Mouse (Mus musculus): ENCODE data around the gene Lysmd1. TPM values are rescaled to one million over a fixed set of nuclear protein-coding genes. Genes with fewer than 3 reads are reported as not detected.

The Lysmd1 gene
- polyA plus RNA-seq, 1 experiment from 2014 or later = 46.6 TPM

GRCm38 (mm10) chr3:95141952-95142616 is 8.2 kb downstream of the Lysmd1 start, which contains the start of gene Tnfaip8l2:
TSS of gene Tnfaip8l2 (minus strand) at chr3:95142360.
- Histone ChIP-seq H3K4me2 (ENCODE audit: low read length) (no peak within 1 kb of the TSS), H3K4me3 (replicated peaks; ENCODE audit: low read length) (no peak within 1 kb of the TSS), H3K27me3 (replicated peaks; ENCODE audit: control insufficient read depth, insufficient read depth, low read length) (no peaks in the 10 kb centered on the region), H3K9ac (replicated peaks; ENCODE audit: low read depth, low read length) (no peak within 1 kb of the TSS), H3K27ac (ENCODE audit: low read length) (no peak within 1 kb of the TSS), H3K36me3 (ENCODE audit: control insufficient read depth, insufficient read depth) (peaks cover 9% of the 10 kb centered on the region), H3K4me1 (replicated peaks; ENCODE audit: control insufficient read depth, insufficient read depth, low read length) (no peaks in the 10 kb centered on the region), H3K9me3 (ENCODE audit: control insufficient read depth, low read length) (no peaks in the 10 kb centered on the region)
- WGBS = 85% methylated on average over 10 of the region's 10 CpGs
- ATAC-seq = 0 out of 2 replicates have a peak, but pooled peaks have one; percentile 11

- Histone ChIP-seq H3K27me3 (replicated peaks; ENCODE audit: control insufficient read depth, insufficient read depth, low read length) (no peaks in the 10 kb centered on the region), H3K4me2 (ENCODE audit: low read length) (no peak overlapping the region), H3K9me3 (ENCODE audit: control insufficient read depth, low read length) (no peaks in the 10 kb centered on the region), H3K27ac (ENCODE audit: low read length) (no peak overlapping the region), H3K36me3 (ENCODE audit: control insufficient read depth, insufficient read depth) (peaks cover 9% of the 10 kb centered on the region), H3K4me1 (replicated peaks; ENCODE audit: control insufficient read depth, insufficient read depth, low read length) (no peaks in the 10 kb centered on the region), H3K9ac (replicated peaks; ENCODE audit: low read depth, low read length) (no peak overlapping the region), H3K4me3 (replicated peaks; ENCODE audit: low read length) (no peak overlapping the region)
- peak; percentile 85 for ATAC-seq
- 9% methylated on average over 5 of the region's 5 CpGs for WGBS
Measured at GRCm38 (mm10) chr3:95142617-95143011, 8.7 kb downstream of the Lysmd1 start.

GRCm38 (mm10) chr3:95147924-95148323 is 14.0 kb downstream of the Lysmd1 start:
- no peaks in the 10 kb centered on the region for H3K36me3 ChIP-seq (ENCODE audit: control insufficient read depth, insufficient read depth)
- 64% methylated on average over 3 of the region's 3 CpGs for WGBS
- H3K9ac ChIP-seq (replicated peaks; ENCODE audit: low read depth, low read length) = no peak overlapping the region
- no peaks in the 10 kb centered on the region for H3K9me3 ChIP-seq (ENCODE audit: control insufficient read depth, low read length)
- no peak overlapping the region for H3K4me2 ChIP-seq (ENCODE audit: low read length)
- ATAC-seq = no peak
- H3K27ac ChIP-seq (ENCODE audit: low read length) = no peak overlapping the region
- no peaks in the 10 kb centered on the region for H3K27me3 ChIP-seq (replicated peaks; ENCODE audit: control insufficient read depth, insufficient read depth, low read length)
- no peak overlapping the region for H3K4me3 ChIP-seq (replicated peaks; ENCODE audit: low read length)
- H3K4me1 ChIP-seq (replicated peaks; ENCODE audit: control insufficient read depth, insufficient read depth, low read length) = no peaks in the 10 kb centered on the region

GRCm38 (mm10) chr3:95153874-95154273 is 20.0 kb downstream of the Lysmd1 start:
- H3K4me1 ChIP-seq (replicated peaks; ENCODE audit: control insufficient read depth, insufficient read depth, low read length) = no peaks in the 10 kb centered on the region
- no peaks in the 10 kb centered on the region for H3K27me3 ChIP-seq (replicated peaks; ENCODE audit: control insufficient read depth, insufficient read depth, low read length)
- no peak overlapping the region for H3K27ac ChIP-seq (ENCODE audit: low read length)
- H3K4me3 ChIP-seq (replicated peaks; ENCODE audit: low read length) = no peak overlapping the region
- no peak for ATAC-seq
- no peak overlapping the region for H3K9ac ChIP-seq (replicated peaks; ENCODE audit: low read depth, low read length)
- no peak overlapping the region for H3K4me2 ChIP-seq (ENCODE audit: low read length)
- 54% methylated on average over 4 of the region's 4 CpGs for WGBS
- no peaks in the 10 kb centered on the region for H3K36me3 ChIP-seq (ENCODE audit: control insufficient read depth, insufficient read depth)
- H3K9me3 ChIP-seq (ENCODE audit: control insufficient read depth, low read length) = no peaks in the 10 kb centered on the region

- H3K4me1 ChIP-seq (replicated peaks; ENCODE audit: control insufficient read depth, insufficient read depth, low read length) = peaks cover 33% of the 10 kb centered on the region
- H3K27me3 ChIP-seq (replicated peaks; ENCODE audit: control insufficient read depth, insufficient read depth, low read length) = no peaks in the 10 kb centered on the region
- peak overlapping the region; percentile 98 for H3K4me3 ChIP-seq (replicated peaks; ENCODE audit: low read length)
- H3K9ac ChIP-seq (replicated peaks; ENCODE audit: low read depth, low read length) = peak overlapping the region; percentile 96
- no peaks in the 10 kb centered on the region; the same call in 1 of the 2 replicates for H3K36me3 ChIP-seq (ENCODE audit: control insufficient read depth, insufficient read depth)
- peak overlapping the region; percentile 75 for H3K4me2 ChIP-seq (ENCODE audit: low read length)
- ATAC-seq = no peak
- H3K9me3 ChIP-seq (ENCODE audit: control insufficient read depth, low read length) = no peaks in the 10 kb centered on the region
- 19% methylated on average over 8 of the region's 8 CpGs for WGBS
- no peak overlapping the region for H3K27ac ChIP-seq (ENCODE audit: low read length)
Measured at GRCm38 (mm10) chr3:95159511-95159986, 25.7 kb downstream of the Lysmd1 start.

GRCm38 (mm10) chr3:95159987-95160963 is 26.4 kb downstream of the Lysmd1 start, which contains the start of gene Sema6c:
TSS of gene Sema6c (plus strand) at chr3:95160457.
- under 1% methylated on average over 66 of the region's 66 CpGs for WGBS
- H3K4me1 ChIP-seq (replicated peaks; ENCODE audit: control insufficient read depth, insufficient read depth, low read length) = peaks cover 34% of the 10 kb centered on the region
- H3K4me2 ChIP-seq (ENCODE audit: low read length) = peak within 1 kb of the TSS; percentile 75
- peak within 1 kb of the TSS; percentile 98 for H3K4me3 ChIP-seq (replicated peaks; ENCODE audit: low read length)
- H3K27ac ChIP-seq (ENCODE audit: low read length) = peak within 1 kb of the TSS; percentile 78
- ATAC-seq = peak; percentile 98
- no peaks in the 10 kb centered on the region for H3K27me3 ChIP-seq (replicated peaks; ENCODE audit: control insufficient read depth, insufficient read depth, low read length)
- peak within 1 kb of the TSS; percentile 96 for H3K9ac ChIP-seq (replicated peaks; ENCODE audit: low read depth, low read length)
- no peaks in the 10 kb centered on the region for H3K9me3 ChIP-seq (ENCODE audit: control insufficient read depth, low read length)
- H3K36me3 ChIP-seq (ENCODE audit: control insufficient read depth, insufficient read depth) = peaks cover 5% of the 10 kb centered on the region

GRCm38 (mm10) chr3:95161041-95161551 is 27.2 kb downstream of the Lysmd1 start:
- no peaks in the 10 kb centered on the region for H3K9me3 ChIP-seq (ENCODE audit: control insufficient read depth, low read length)
- under 1% methylated on average over 30 of the region's 30 CpGs for WGBS
- peak overlapping the region; percentile 96 for H3K9ac ChIP-seq (replicated peaks; ENCODE audit: low read depth, low read length)
- peak overlapping the region; percentile 98 for H3K4me3 ChIP-seq (replicated peaks; ENCODE audit: low read length)
- 0 out of 2 replicates have a peak, but pooled peaks have one; percentile 2 for ATAC-seq
- peak overlapping the region; percentile 75 for H3K4me2 ChIP-seq (ENCODE audit: low read length)
- peak overlapping the region; percentile 56 for H3K27ac ChIP-seq (ENCODE audit: low read length)
- H3K36me3 ChIP-seq (ENCODE audit: control insufficient read depth, insufficient read depth) = peaks cover 7% of the 10 kb centered on the region
- H3K4me1 ChIP-seq (replicated peaks; ENCODE audit: control insufficient read depth, insufficient read depth, low read length) = peaks cover 34% of the 10 kb centered on the region
- no peaks in the 10 kb centered on the region for H3K27me3 ChIP-seq (replicated peaks; ENCODE audit: control insufficient read depth, insufficient read depth, low read length)

- peak overlapping the region; percentile 96 for H3K9ac ChIP-seq (replicated peaks; ENCODE audit: low read depth, low read length)
- H3K4me1 ChIP-seq (replicated peaks; ENCODE audit: control insufficient read depth, insufficient read depth, low read length) = peaks cover 34% of the 10 kb centered on the region
- 5% methylated on average over 9 of the region's 9 CpGs for whole genome bisulfite sequencing
- H3K27me3 ChIP-seq (replicated peaks; ENCODE audit: control insufficient read depth, insufficient read depth, low read length) = no peaks in the 10 kb centered on the region
- H3K36me3 ChIP-seq (ENCODE audit: control insufficient read depth, insufficient read depth) = peaks cover 10% of the 10 kb centered on the region
- H3K4me3 ChIP-seq (replicated peaks; ENCODE audit: low read length) = peak overlapping the region; percentile 98
- no peaks in the 10 kb centered on the region for H3K9me3 ChIP-seq (ENCODE audit: control insufficient read depth, low read length)
- H3K4me2 ChIP-seq (ENCODE audit: low read length) = peak overlapping the region; percentile 75
- H3K27ac ChIP-seq (ENCODE audit: low read length) = peak overlapping the region; percentile 56
- ATAC-seq = no peak
Measured at GRCm38 (mm10) chr3:95161618-95162344, 27.9 kb downstream of the Lysmd1 start.
